Mouse (Mus musculus): ENCODE data around the gene Olfr281.

DNA sequence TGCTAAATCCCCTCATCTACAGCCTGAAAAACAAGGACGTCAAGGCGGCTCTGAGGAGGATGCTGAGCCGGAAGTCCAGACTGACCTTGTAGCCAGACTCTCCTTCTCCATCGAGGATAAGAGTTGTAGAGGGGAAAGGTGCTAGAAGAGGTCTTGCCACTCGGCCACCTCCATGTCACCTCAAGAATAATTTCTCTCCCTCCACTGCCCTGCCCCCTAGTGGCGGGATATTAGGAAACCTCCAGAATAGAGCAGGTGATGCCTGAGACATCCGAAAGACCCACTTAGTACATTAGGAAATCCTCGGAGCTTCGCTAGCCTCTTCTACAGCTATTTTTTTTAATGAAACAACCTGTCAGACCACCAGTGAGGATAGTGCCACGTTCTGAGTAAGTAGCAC lies 23.0 kb downstream of the Olfr281 start:
- TF ChIP-seq CTCF (IDR thresholded peaks at IDR 0.05; ENCODE audit: extremely low read depth, insufficient read depth, insufficient read length, insufficient replicate concordance) (peak; percentile 35; the same call in 1 of the 2 replicates), POLR2A (IDR thresholded peaks at IDR 0.05; ENCODE audit: low read depth, low read length) (no peak)
